Mouse (Mus musculus) midbrain, postnatal 0 days (tissue): Measurements from ENCODE around the gene Vps36. TPM values are rescaled to one million over a fixed set of nuclear protein-coding genes. Genes with fewer than 3 reads are reported as not detected.

Experiments
- ATAC-seq: fragments of 200-750 bp; cut with Nextera tagmentation; 2 replicates; pipeline ENCODE4 v1.8.0; 2017; ENCODE audit warnings: moderate number of reproducible peaks, mild to moderate bottlenecking, moderate TSS enrichment, moderate library complexity; ENCODE audit not compliant: low FRiP score
- DNase-seq: peaks from one replicate; pipeline ENCODE4 v3.0.0-alpha.2; 2015; ENCODE audit warnings: low spot score
- H3K27ac ChIP-seq: fragments of 300-500 bp; sonication (generic); 2 replicates; pipeline ENCODE4 v1.5.1; 2014; ENCODE audit warnings: low read depth, mild to moderate bottlenecking, low read length, mixed read lengths
- H3K27me3 ChIP-seq: fragments of 300-500 bp; sonication (generic); 2 replicates; pipeline ENCODE4 v1.6.1; 2014; ENCODE audit warnings: low read length, control low read depth, mixed read lengths; ENCODE audit not compliant: insufficient read depth
- H3K36me3 ChIP-seq: fragments of 300-500 bp; sonication (generic); 2 replicates; pipeline ENCODE4 v1.6.1; 2014; ENCODE audit warnings: low read length, control low read depth, mixed read lengths; ENCODE audit not compliant: insufficient read depth
- H3K4me1 ChIP-seq: fragments of 300-500 bp; sonication (generic); 2 replicates; pipeline ENCODE4 v1.6.1; 2014; ENCODE audit warnings: mild to moderate bottlenecking, control low read depth, antibody characterized with exemption, low read length, mixed read lengths; ENCODE audit not compliant: insufficient read depth
- H3K4me2 ChIP-seq: fragments of 300-500 bp; sonication (generic); 2 replicates; pipeline ENCODE4 v1.6.1; 2014; ENCODE audit warnings: low read depth, mild to moderate bottlenecking, low read length, mixed read lengths; ENCODE audit not compliant: poor library complexity, severe bottlenecking
- H3K4me3 ChIP-seq: fragments of 300-500 bp; sonication (generic); 2 replicates; pipeline ENCODE4 v1.5.1; 2014; ENCODE audit warnings: low read depth, mild to moderate bottlenecking, low read length, moderate library complexity
- H3K9ac ChIP-seq: fragments of 300-500 bp; sonication (generic); replicated peaks from 2 replicates; pipeline ENCODE4 v1.6.1; 2014; ENCODE audit warnings: mild to moderate bottlenecking, low read length, moderate library complexity, mixed read lengths; ENCODE audit not compliant: poor library complexity, severe bottlenecking
- H3K9me3 ChIP-seq: fragments of 300-500 bp; sonication (generic); 2 replicates; pipeline ENCODE4 v1.6.1; 2016; ENCODE audit warnings: low read length, control low read depth
- CTCF ChIP-seq: IDR thresholded peaks from 2 replicates; pipeline ENCODE4 v1.5.1; 2016; ENCODE audit warnings: antibody characterized with exemption, mild to moderate bottlenecking
- WGBS: fragments of 180-500 bp; shearing (Covaris S2); extraction: QIAGEN DNeasy Blood & Tissue Kit; methylation state at CpG from one replicate; pipeline ENCODE4 v1.1.7; 2014; 5-methylcytosine and 5-hydroxymethylcytosine counted together
- polyA plus RNA-seq: library from polyadenylated mRNA; unstranded; fragments of >200 nt; fragmentation: Nextera tagmentation; extraction: Ambion mirVana; gene quantifications from 2 replicates; pipeline ENCODE4 v1.2.1, GENCODE M21; 2015
- total RNA-seq: library from RNA; depleted of rRNA; stranded (reverse); fragments of >200 nt; gene quantifications from 2 replicates; pipeline ENCODE4 v1.2.3, GENCODE M21; 2014; rRNA removed

Gene Vps36
- total RNA-seq (33.2 and 38.9 TPM in 2 replicates), polyA plus RNA-seq (37.4 and 40.9 TPM in 2 replicates)

- ATAC-seq (peak; percentile 95), DNase-seq (peak; percentile 88)
- peak within 1 kb of the TSS; percentile 85 for H3K9ac ChIP-seq
- no peaks in the 10 kb centered on the region for H3K27me3 ChIP-seq
- peak within 1 kb of the TSS; percentile 94 for H3K27ac ChIP-seq
- WGBS = 1% methylated on average over 69 of the region's 73 CpGs
- no peaks in the 10 kb centered on the region; the same call in 1 of the 2 replicates for H3K36me3 ChIP-seq
- H3K4me2 ChIP-seq = peak within 1 kb of the TSS; percentile 75
- H3K4me1 ChIP-seq = no peaks in the 10 kb centered on the region
- peak; percentile 88 for TF ChIP-seq CTCF
- peak within 1 kb of the TSS; percentile 90 for H3K4me3 ChIP-seq
- no peaks in the 10 kb centered on the region for H3K9me3 ChIP-seq
These were observed at the start of gene Vps36 for GRCm38 (mm10) chr8:22192660-22193431. TSS of gene Vps36 (plus strand) at chr8:22192809.

- Histone ChIP-seq H3K27me3 (no peaks in the 10 kb centered on the region), H3K4me2 (no peak overlapping the region), H3K4me3 (no peak overlapping the region), H3K4me1 (no peaks in the 10 kb centered on the region), H3K9ac (no peak overlapping the region), H3K36me3 (0 out of 2 replicates have a peak, but pooled peaks cover 5% of the 10 kb centered on the region), H3K9me3 (no peaks in the 10 kb centered on the region), H3K27ac (no peak overlapping the region)
- DNase-seq (peak; percentile 2), ATAC-seq (no peak)
- no peak for TF ChIP-seq CTCF
- 85% methylated on average over 1 of the region's 1 CpGs for WGBS
These were observed 48.7 kb upstream of the Vps36 start for GRCm38 (mm10) chr8:22143764-22144491.

GRCm38 (mm10) chr8:22145831-22146230, 46.8 kb upstream of the Vps36 start:
- Histone ChIP-seq H3K27me3 (no peaks in the 10 kb centered on the region), H3K9ac (no peak overlapping the region), H3K9me3 (no peaks in the 10 kb centered on the region), H3K4me2 (no peak overlapping the region), H3K27ac (no peak overlapping the region), H3K4me1 (no peaks in the 10 kb centered on the region), H3K4me3 (no peak overlapping the region), H3K36me3 (0 out of 2 replicates have a peak, but pooled peaks cover 5% of the 10 kb centered on the region)
- WGBS = 83% methylated on average over 6 of the region's 6 CpGs
- DNase-seq (no peak), ATAC-seq (no peak)
- TF ChIP-seq CTCF = no peak

- no peak for DNase-seq
- H3K36me3 ChIP-seq = 0 out of 2 replicates have a peak, but pooled peaks cover 5% of the 10 kb centered on the region
- H3K27me3 ChIP-seq = no peaks in the 10 kb centered on the region
- ATAC-seq = no peak
- no peaks in the 10 kb centered on the region for H3K4me1 ChIP-seq
- no peak overlapping the region for H3K9ac ChIP-seq
- TF ChIP-seq CTCF = no peak
- no peaks in the 10 kb centered on the region for H3K9me3 ChIP-seq
- H3K27ac ChIP-seq = no peak overlapping the region
- H3K4me2 ChIP-seq = no peak overlapping the region
- 84% methylated on average over 9 of the region's 9 CpGs for WGBS
- H3K4me3 ChIP-seq = no peak overlapping the region
These were observed 44.8 kb upstream of the Vps36 start for GRCm38 (mm10) chr8:22147706-22148366.

- WGBS = 92% methylated on average over 7 of the region's 7 CpGs
- H3K27me3 ChIP-seq = no peaks in the 10 kb centered on the region
These were observed 44.3 kb upstream of the Vps36 start for GRCm38 (mm10) chr8:22148367-22148740.

More at GRCm38 (mm10) chr8:22148367-22148740, 44.3 kb upstream of the Vps36 start:
- Histone ChIP-seq H3K9ac (no peak overlapping the region), H3K4me2 (no peak overlapping the region), H3K36me3 (0 out of 2 replicates have a peak, but pooled peaks cover 5% of the 10 kb centered on the region), H3K4me3 (no peak overlapping the region), H3K9me3 (no peaks in the 10 kb centered on the region), H3K27ac (no peak overlapping the region), H3K4me1 (no peaks in the 10 kb centered on the region)
- no peak for TF ChIP-seq CTCF
- no peak for ATAC-seq
- no peak for DNase-seq
